Mouse (Mus musculus): ENCODE data around the gene Camkmt. TPM values are rescaled to one million over a fixed set of nuclear protein-coding genes. Genes with fewer than 3 reads are reported as not detected.

Camkmt gene
- polyA plus RNA-seq, 1 experiment from 2014 or later, result 15.1 TPM

- Histone ChIP-seq H3K4me1 (no peaks in the 10 kb centered on the region), H3K36me3 (no peaks in the 10 kb centered on the region), H3K4me3 (no peak overlapping the region), H3K27me3 (no peaks in the 10 kb centered on the region), H3K27ac (no peak overlapping the region), H3K9ac (no peak overlapping the region), H3K4me2 (replicated peaks) (no peak overlapping the region), H3K9me3 (no peaks in the 10 kb centered on the region)
- 84% methylated on average over 13 of the region's 13 CpGs for WGBS
- no peak for ATAC-seq (ENCODE audit: insufficient number of reproducible peaks, insufficient read depth, low FRiP score, low TSS enrichment)
Observed at GRCm38 (mm10) chr17:85311348-85311747, 221.0 kb downstream of the Camkmt start.

- Histone ChIP-seq H3K4me2 (replicated peaks) (no peak overlapping the region), H3K9ac (no peak overlapping the region), H3K4me3 (no peak overlapping the region), H3K27me3 (no peaks in the 10 kb centered on the region), H3K36me3 (no peaks in the 10 kb centered on the region), H3K9me3 (no peaks in the 10 kb centered on the region), H3K27ac (no peak overlapping the region), H3K4me1 (no peaks in the 10 kb centered on the region)
- ATAC-seq (ENCODE audit: insufficient number of reproducible peaks, insufficient read depth, low FRiP score, low TSS enrichment), result no peak
- 49% methylated on average over 10 of the region's 10 CpGs for WGBS
Observed at GRCm38 (mm10) chr17:85318401-85318800, 228.0 kb downstream of the Camkmt start.

GRCm38 (mm10) chr17:85319779-85320300 lies 229.5 kb downstream of the Camkmt start:
- 56% methylated on average over 8 of the region's 8 CpGs for WGBS
- no peak overlapping the region for H3K9ac ChIP-seq
- no peaks in the 10 kb centered on the region for H3K4me1 ChIP-seq
- H3K4me2 ChIP-seq (replicated peaks), result no peak overlapping the region
- no peaks in the 10 kb centered on the region for H3K36me3 ChIP-seq
- no peaks in the 10 kb centered on the region for H3K9me3 ChIP-seq
- no peak overlapping the region for H3K4me3 ChIP-seq
- H3K27ac ChIP-seq, result no peak overlapping the region
- H3K27me3 ChIP-seq, result no peaks in the 10 kb centered on the region
- no peak for ATAC-seq (ENCODE audit: insufficient number of reproducible peaks, insufficient read depth, low FRiP score, low TSS enrichment)

GRCm38 (mm10) chr17:85328901-85329300 lies 238.5 kb downstream of the Camkmt start:
- H3K36me3 ChIP-seq, result no peaks in the 10 kb centered on the region
- H3K27ac ChIP-seq, result no peak overlapping the region
- 89% methylated on average over 10 of the region's 10 CpGs for WGBS
- no peaks in the 10 kb centered on the region for H3K27me3 ChIP-seq
- H3K4me1 ChIP-seq, result no peaks in the 10 kb centered on the region
- no peak overlapping the region for H3K9ac ChIP-seq
- no peak overlapping the region for H3K4me2 ChIP-seq (replicated peaks)
- H3K9me3 ChIP-seq, result no peaks in the 10 kb centered on the region
- no peak overlapping the region for H3K4me3 ChIP-seq
- ATAC-seq (ENCODE audit: insufficient number of reproducible peaks, insufficient read depth, low FRiP score, low TSS enrichment), result no peak

- Histone ChIP-seq H3K4me1 (no peaks in the 10 kb centered on the region), H3K4me3 (no peak overlapping the region), H3K9ac (no peak overlapping the region), H3K36me3 (no peaks in the 10 kb centered on the region), H3K9me3 (no peaks in the 10 kb centered on the region), H3K27me3 (no peaks in the 10 kb centered on the region), H3K4me2 (replicated peaks) (no peak overlapping the region), H3K27ac (no peak overlapping the region)
- no peak for ATAC-seq (ENCODE audit: insufficient number of reproducible peaks, insufficient read depth, low FRiP score, low TSS enrichment)
- 78% methylated on average over 10 of the region's 10 CpGs for WGBS
Observed at GRCm38 (mm10) chr17:85335464-85335863, 245.1 kb downstream of the Camkmt start.

GRCm38 (mm10) chr17:85337666-85338065 lies 247.3 kb downstream of the Camkmt start:
- Histone ChIP-seq H3K9me3 (no peaks in the 10 kb centered on the region), H3K4me3 (no peak overlapping the region), H3K36me3 (no peaks in the 10 kb centered on the region), H3K27me3 (no peaks in the 10 kb centered on the region), H3K9ac (no peak overlapping the region), H3K4me2 (replicated peaks) (no peak overlapping the region), H3K4me1 (no peaks in the 10 kb centered on the region), H3K27ac (no peak overlapping the region)
- no peak for ATAC-seq (ENCODE audit: insufficient number of reproducible peaks, insufficient read depth, low FRiP score, low TSS enrichment)
- 80% methylated on average over 7 of the region's 7 CpGs for WGBS

GRCm38 (mm10) chr17:85341134-85341700 lies 250.9 kb downstream of the Camkmt start:
- no peaks in the 10 kb centered on the region for H3K27me3 ChIP-seq
- ATAC-seq (ENCODE audit: insufficient number of reproducible peaks, insufficient read depth, low FRiP score, low TSS enrichment), result no peak
- 47% methylated on average over 18 of the region's 18 CpGs for WGBS
- no peaks in the 10 kb centered on the region for H3K36me3 ChIP-seq
- H3K27ac ChIP-seq, result no peak overlapping the region
- H3K9ac ChIP-seq, result no peak overlapping the region
- no peak overlapping the region for H3K4me2 ChIP-seq (replicated peaks)
- H3K4me1 ChIP-seq, result no peaks in the 10 kb centered on the region
- no peak overlapping the region for H3K4me3 ChIP-seq
- no peaks in the 10 kb centered on the region for H3K9me3 ChIP-seq

GRCm38 (mm10) chr17:85342471-85342870 lies 252.1 kb downstream of the Camkmt start:
- Histone ChIP-seq H3K27me3 (no peaks in the 10 kb centered on the region), H3K9me3 (no peaks in the 10 kb centered on the region)

GRCm38 (mm10) chr17:85343435-85343834 lies 253.1 kb downstream of the Camkmt start:
- no peak overlapping the region for H3K9ac ChIP-seq
- H3K36me3 ChIP-seq, result no peaks in the 10 kb centered on the region
- no peak overlapping the region for H3K4me2 ChIP-seq (replicated peaks)
- no peaks in the 10 kb centered on the region for H3K4me1 ChIP-seq
- 86% methylated on average over 13 of the region's 13 CpGs for WGBS
- H3K27me3 ChIP-seq, result no peaks in the 10 kb centered on the region
- no peak for ATAC-seq (ENCODE audit: insufficient number of reproducible peaks, insufficient read depth, low FRiP score, low TSS enrichment)
- no peaks in the 10 kb centered on the region for H3K9me3 ChIP-seq
- H3K27ac ChIP-seq, result no peak overlapping the region
- no peak overlapping the region for H3K4me3 ChIP-seq

More at GRCm38 (mm10) chr17:85342471-85342870, 252.1 kb downstream of the Camkmt start:
- Histone ChIP-seq H3K27ac (no peak overlapping the region), H3K4me3 (no peak overlapping the region), H3K4me1 (no peaks in the 10 kb centered on the region), H3K9ac (no peak overlapping the region), H3K36me3 (no peaks in the 10 kb centered on the region), H3K4me2 (replicated peaks) (no peak overlapping the region)
- ATAC-seq (ENCODE audit: insufficient number of reproducible peaks, insufficient read depth, low FRiP score, low TSS enrichment), result no peak
- 91% methylated on average over 5 of the region's 5 CpGs for WGBS

- H3K4me3 ChIP-seq, result no peak overlapping the region
Observed at GRCm38 (mm10) chr17:85346701-85347100, 256.3 kb downstream of the Camkmt start.

GRCm38 (mm10) chr17:85349331-85349935 lies 259.1 kb downstream of the Camkmt start:
- Histone ChIP-seq H3K4me3 (no peak overlapping the region), H3K4me2 (replicated peaks) (no peak overlapping the region), H3K27ac (no peak overlapping the region), H3K36me3 (no peaks in the 10 kb centered on the region), H3K4me1 (no peaks in the 10 kb centered on the region), H3K27me3 (no peaks in the 10 kb centered on the region), H3K9me3 (no peaks in the 10 kb centered on the region), H3K9ac (no peak overlapping the region)
- WGBS, result 60% methylated on average over 8 of the region's 8 CpGs
- no peak for ATAC-seq (ENCODE audit: insufficient number of reproducible peaks, insufficient read depth, low FRiP score, low TSS enrichment)

More at GRCm38 (mm10) chr17:85346701-85347100, 256.3 kb downstream of the Camkmt start:
- Histone ChIP-seq H3K9ac (no peak overlapping the region), H3K4me1 (no peaks in the 10 kb centered on the region), H3K27me3 (no peaks in the 10 kb centered on the region), H3K36me3 (no peaks in the 10 kb centered on the region), H3K9me3 (no peaks in the 10 kb centered on the region), H3K27ac (no peak overlapping the region), H3K4me2 (replicated peaks) (no peak overlapping the region)
- ATAC-seq (ENCODE audit: insufficient number of reproducible peaks, insufficient read depth, low FRiP score, low TSS enrichment), result no peak
- WGBS, result 86% methylated on average over 6 of the region's 6 CpGs

GRCm38 (mm10) chr17:85351301-85351700 lies 260.9 kb downstream of the Camkmt start:
- Histone ChIP-seq H3K27ac (no peak overlapping the region), H3K4me1 (no peaks in the 10 kb centered on the region), H3K4me3 (no peak overlapping the region), H3K36me3 (no peaks in the 10 kb centered on the region), H3K9me3 (no peaks in the 10 kb centered on the region), H3K4me2 (replicated peaks) (no peak overlapping the region), H3K9ac (no peak overlapping the region), H3K27me3 (no peaks in the 10 kb centered on the region)
- no peak for ATAC-seq (ENCODE audit: insufficient number of reproducible peaks, insufficient read depth, low FRiP score, low TSS enrichment)
- WGBS, result 91% methylated on average over 8 of the region's 8 CpGs

All from embryonic facial prominence, embryonic 12.5 days (tissue).